Mouse (Mus musculus) neural tube, embryonic 13.5 days (tissue): ENCODE measurements at regions not wholly inside any gene's neighbourhood (a gene's known extent, or its start where the extent isn't known, plus 50 kb on each side); places are given as distances from the start of the nearest gene placed in this dataset.

Experiments
- ATAC-seq: fragments of 200-750 bp; cut with Nextera tagmentation; 2 replicates; pipeline ENCODE4 v1.8.0; 2017; ENCODE audit warnings: low read depth, mild to moderate bottlenecking, moderate TSS enrichment, moderate library complexity
- H3K27ac ChIP-seq: fragments of 300-500 bp; sonication (generic); replicated peaks from 2 replicates; pipeline ENCODE4 v1.5.1; 2015; ENCODE audit warnings: moderate library complexity, mild to moderate bottlenecking, inconsistent platforms
- H3K27me3 ChIP-seq: fragments of 300-500 bp; sonication (generic); 2 replicates; pipeline ENCODE4 v1.6.1; 2015; ENCODE audit warnings: mild to moderate bottlenecking, inconsistent platforms
- H3K36me3 ChIP-seq: fragments of 300-500 bp; sonication (generic); 2 replicates; pipeline ENCODE4 v1.6.1; 2015; ENCODE audit warnings: mild to moderate bottlenecking, inconsistent platforms
- H3K4me1 ChIP-seq: fragments of 300-500 bp; sonication (generic); replicated peaks from 2 replicates; pipeline ENCODE4 v1.6.1; 2015; ENCODE audit warnings: inconsistent platforms
- H3K4me2 ChIP-seq: fragments of 300-500 bp; sonication (generic); 2 replicates; pipeline ENCODE4 v1.6.1; 2015; ENCODE audit warnings: inconsistent platforms, mild to moderate bottlenecking, moderate library complexity
- H3K4me3 ChIP-seq: fragments of 300-500 bp; sonication (generic); 2 replicates; pipeline ENCODE4 v1.5.1; 2015; ENCODE audit warnings: mild to moderate bottlenecking, inconsistent platforms
- H3K9ac ChIP-seq: fragments of 300-500 bp; sonication (generic); 2 replicates; pipeline ENCODE4 v1.6.1; 2015; ENCODE audit warnings: moderate library complexity, mild to moderate bottlenecking, inconsistent platforms
- H3K9me3 ChIP-seq: fragments of 300-500 bp; sonication (generic); 2 replicates; pipeline ENCODE4 v1.6.1; 2016; ENCODE audit warnings: inconsistent platforms
- WGBS: fragments of 180-500 bp; shearing (Covaris S2); methylation state at CpG from one replicate; pipeline ENCODE4 v1.1.7; 2015; 5-methylcytosine and 5-hydroxymethylcytosine counted together

DNA sequence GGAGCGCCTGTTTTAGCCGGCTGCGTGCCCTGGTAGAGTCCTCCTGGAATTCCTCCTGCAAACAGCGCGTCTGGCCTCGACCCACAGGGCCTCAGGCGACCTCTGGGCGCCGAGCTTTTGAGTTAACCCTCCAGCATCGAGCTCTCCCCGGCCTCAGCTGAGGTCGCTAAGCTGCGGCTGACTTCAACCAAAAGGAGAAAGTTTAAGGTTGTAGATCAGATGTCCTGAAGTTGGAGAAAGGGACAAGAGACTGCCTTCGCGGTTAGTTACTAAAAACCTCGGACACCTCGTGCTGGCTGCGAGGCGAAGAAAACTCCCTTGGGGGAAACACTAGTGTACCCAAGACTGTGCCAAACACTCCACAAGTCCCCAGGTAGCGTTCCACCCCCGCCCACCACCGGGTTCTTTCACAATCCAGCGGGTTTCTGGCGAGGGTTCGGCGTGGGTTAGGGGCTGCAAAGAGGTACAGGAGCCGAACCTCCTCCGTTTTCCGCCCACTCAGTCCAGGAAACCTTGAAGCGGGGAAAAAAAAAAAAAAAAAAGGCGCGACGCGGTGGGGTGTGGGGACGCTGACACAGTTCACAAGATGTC, 78.9 kb downstream of the Kcnrg start:
- no peak for ATAC-seq
- Histone ChIP-seq H3K27ac (no peak overlapping the region), H3K36me3 (no peaks in the 10 kb centered on the region), H3K4me2 (peak overlapping the region; percentile 53), H3K9me3 (no peaks in the 10 kb centered on the region), H3K27me3 (peaks cover 80% of the 10 kb centered on the region), H3K4me3 (peak overlapping the region; percentile 30), H3K9ac (no peak overlapping the region), H3K4me1 (peaks cover 51% of the 10 kb centered on the region)
- under 1% methylated on average over 35 of the region's 35 CpGs for WGBS

DNA sequence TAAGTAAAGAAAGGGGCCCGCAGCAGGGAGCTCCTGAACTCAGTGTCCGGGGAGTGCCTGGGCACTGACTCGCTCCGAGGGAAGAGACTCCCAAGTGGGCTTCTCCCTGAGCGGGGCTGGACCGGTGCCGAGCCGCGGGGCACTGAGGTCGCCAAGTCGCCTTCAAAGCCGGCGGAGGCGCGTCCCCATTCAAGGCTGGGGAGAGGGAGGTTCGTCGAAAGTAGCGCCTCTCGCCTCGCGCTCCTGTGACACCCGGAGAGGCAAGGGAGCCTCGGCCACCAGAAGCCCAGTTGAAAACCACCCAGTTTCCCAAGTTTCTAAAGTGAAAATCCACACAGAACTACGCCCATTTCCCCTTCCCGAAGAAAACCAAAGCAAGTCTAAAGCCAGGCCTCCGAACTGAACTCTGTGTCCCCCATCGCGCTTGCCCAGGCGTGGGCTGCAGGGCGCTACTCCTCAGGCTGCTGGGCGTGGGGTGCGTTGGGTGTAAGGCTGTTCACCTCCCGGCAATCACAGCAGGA, 79.6 kb downstream of the Kcnrg start:
- ATAC-seq = no peak
- 0% methylated on average over 31 of the region's 33 CpGs for WGBS
- H3K36me3 ChIP-seq = no peaks in the 10 kb centered on the region
- H3K4me1 ChIP-seq = peaks cover 51% of the 10 kb centered on the region
- H3K27ac ChIP-seq = no peak overlapping the region
- 0 out of 2 replicates have a peak overlapping the region, but pooled peaks have one; percentile 38 for H3K9ac ChIP-seq
- peak overlapping the region; percentile 30 for H3K4me3 ChIP-seq
- H3K9me3 ChIP-seq = no peaks in the 10 kb centered on the region
- peaks cover 87% of the 10 kb centered on the region for H3K27me3 ChIP-seq
- peak overlapping the region; percentile 53 for H3K4me2 ChIP-seq

DNA sequence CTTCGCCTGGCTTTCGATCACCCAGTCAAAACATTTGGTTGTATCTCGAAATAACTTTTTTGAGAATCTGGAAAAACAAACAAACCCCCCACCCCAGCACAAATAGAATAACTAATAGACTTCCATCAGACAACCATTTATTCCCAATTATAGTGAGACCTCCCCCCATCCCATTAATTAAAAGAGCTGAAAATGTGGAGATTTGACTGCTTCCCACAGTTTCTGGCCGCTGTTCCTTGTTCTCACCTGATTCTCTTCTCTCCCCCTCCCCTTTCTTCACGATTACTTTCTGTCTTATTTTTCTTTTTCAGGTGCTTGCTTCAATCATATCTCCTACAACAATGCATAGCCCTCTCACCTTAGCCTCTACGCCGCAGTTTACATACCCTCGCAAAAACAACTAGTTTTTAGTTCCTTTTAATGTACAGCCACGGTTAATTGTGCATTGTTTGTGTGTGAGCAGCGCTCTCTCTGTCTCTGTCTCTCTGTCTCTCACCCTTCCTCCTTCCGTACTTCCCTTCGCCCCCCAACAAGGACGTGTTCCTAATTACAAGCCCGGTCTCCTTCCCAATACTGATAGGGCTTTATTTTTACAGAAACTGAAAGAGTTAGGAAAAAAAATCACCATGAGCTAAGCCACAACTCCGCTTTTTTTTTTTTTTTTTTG, 80.2 kb downstream of the Kcnrg start:
- H3K9ac ChIP-seq = 0 out of 2 replicates have a peak overlapping the region, but pooled peaks have one; percentile 38
- ATAC-seq = no peak
- no peaks in the 10 kb centered on the region for H3K9me3 ChIP-seq
- H3K4me3 ChIP-seq = peak overlapping the region; percentile 30
- H3K36me3 ChIP-seq = no peaks in the 10 kb centered on the region
- peak overlapping the region; percentile 53 for H3K4me2 ChIP-seq
- WGBS = under 1% methylated on average over 15 of the region's 15 CpGs
- no peak overlapping the region for H3K27ac ChIP-seq
- peaks cover 50% of the 10 kb centered on the region for H3K4me1 ChIP-seq
- H3K27me3 ChIP-seq = peaks cover 92% of the 10 kb centered on the region

DNA sequence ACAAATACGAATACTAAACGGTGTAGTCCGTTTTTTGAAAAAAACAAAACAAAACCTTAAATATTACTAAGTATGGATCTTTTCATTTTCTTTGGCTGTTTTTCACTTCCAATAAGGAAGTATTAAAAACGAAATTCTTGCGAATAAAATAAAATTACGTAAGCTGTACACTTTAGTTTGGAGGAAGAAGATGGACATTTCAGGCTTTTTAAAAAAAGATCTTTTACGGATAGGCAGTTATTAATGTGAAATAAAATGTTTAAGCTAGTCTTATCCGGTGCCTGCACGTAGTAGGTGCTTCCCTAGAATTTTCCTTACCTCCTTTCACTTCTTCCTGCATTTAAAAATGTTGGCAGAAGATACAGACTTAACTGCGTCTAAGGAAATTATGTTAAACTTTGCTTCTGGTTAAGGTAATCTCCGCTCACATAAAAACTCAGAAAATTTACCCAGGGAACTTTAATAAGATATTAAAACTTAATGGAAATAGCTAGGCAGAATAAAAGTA, 80.8 kb downstream of the Kcnrg start:
- no peak overlapping the region for H3K4me2 ChIP-seq
- no peak overlapping the region for H3K4me3 ChIP-seq
- ATAC-seq = no peak
- peaks cover 44% of the 10 kb centered on the region for H3K4me1 ChIP-seq
- H3K9me3 ChIP-seq = no peaks in the 10 kb centered on the region
- no peak overlapping the region for H3K9ac ChIP-seq
- peaks cover 94% of the 10 kb centered on the region for H3K27me3 ChIP-seq
- no peaks in the 10 kb centered on the region for H3K36me3 ChIP-seq
- WGBS = 3% methylated on average over 11 of the region's 11 CpGs
- H3K27ac ChIP-seq = no peak overlapping the region

DNA sequence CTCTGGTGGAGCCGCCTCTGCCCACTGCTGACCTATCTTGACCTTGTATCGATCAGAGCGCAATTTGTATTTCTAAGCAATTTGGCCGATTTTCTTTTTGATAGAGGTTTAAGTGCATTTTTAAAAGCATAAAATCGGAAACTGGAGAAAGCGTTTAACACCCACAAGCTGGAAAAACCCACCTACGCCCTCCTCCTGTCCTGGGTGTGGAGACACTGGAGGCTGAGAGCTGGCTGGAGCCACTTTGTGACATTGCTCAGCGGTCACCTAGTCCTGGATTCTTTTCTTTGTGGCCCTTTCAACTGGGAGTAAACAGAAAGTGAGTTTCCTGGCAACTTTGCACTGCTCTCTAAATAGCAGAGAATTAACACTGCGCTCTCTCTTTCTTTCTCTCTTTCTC, 81.4 kb downstream of the Kcnrg start:
- H3K36me3 ChIP-seq = no peaks in the 10 kb centered on the region
- no peak for ATAC-seq
- no peak overlapping the region for H3K4me2 ChIP-seq
- peaks cover 89% of the 10 kb centered on the region for H3K27me3 ChIP-seq
- H3K9ac ChIP-seq = no peak overlapping the region
- WGBS = 2% methylated on average over 9 of the region's 9 CpGs
- peak overlapping the region; percentile 20; the same call in 1 of the 2 replicates for H3K4me3 ChIP-seq
- peaks cover 40% of the 10 kb centered on the region for H3K4me1 ChIP-seq
- no peak overlapping the region for H3K27ac ChIP-seq
- H3K9me3 ChIP-seq = no peaks in the 10 kb centered on the region

DNA sequence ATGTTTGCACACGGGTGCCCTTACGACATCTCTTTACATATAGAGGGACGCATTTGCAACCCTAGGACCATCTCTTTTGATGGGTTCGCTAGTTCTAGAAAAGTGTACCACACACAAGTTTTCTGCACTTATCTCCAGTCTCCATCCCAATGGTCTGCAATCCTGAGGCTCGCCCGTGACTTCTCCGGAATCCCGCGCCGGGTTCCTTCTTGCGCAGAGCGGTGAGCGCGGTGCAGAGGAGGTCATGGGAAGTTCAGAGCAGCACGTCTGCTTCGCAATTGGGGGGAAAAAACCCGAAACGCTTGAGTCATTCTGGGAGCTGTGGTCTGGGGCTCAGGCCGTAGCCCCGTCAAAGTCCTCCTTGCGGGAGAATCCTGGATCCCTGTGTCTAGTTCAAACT, 82.0 kb downstream of the Kcnrg start:
- peaks cover 34% of the 10 kb centered on the region for H3K4me1 ChIP-seq
- no peak overlapping the region for H3K9ac ChIP-seq
- H3K4me3 ChIP-seq = peak overlapping the region; percentile 20
- H3K27ac ChIP-seq = no peak overlapping the region
- H3K27me3 ChIP-seq = peaks cover 83% of the 10 kb centered on the region
- peak overlapping the region; percentile 45 for H3K4me2 ChIP-seq
- no peaks in the 10 kb centered on the region for H3K36me3 ChIP-seq
- WGBS = under 1% methylated on average over 21 of the region's 21 CpGs
- H3K9me3 ChIP-seq = no peaks in the 10 kb centered on the region
- ATAC-seq = no peak

DNA sequence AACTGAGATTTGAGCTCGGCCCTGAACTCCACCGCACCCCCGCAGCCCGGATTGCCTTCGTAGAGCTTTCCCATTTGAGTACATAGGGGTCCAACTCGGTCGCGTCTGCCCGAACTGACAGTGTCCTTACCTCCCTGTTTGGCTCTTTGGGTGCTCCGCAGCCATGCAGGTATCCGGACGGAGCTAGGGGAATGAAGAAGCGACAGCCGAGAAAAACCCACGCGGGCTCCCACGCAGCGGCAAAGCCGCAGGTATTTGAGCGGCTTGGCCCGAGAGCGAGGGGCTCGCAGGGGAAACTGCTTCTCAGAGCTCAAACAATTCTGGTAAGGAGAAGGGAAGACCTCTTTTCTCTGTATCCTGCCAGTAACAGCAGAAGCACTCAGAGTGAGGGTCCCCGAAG, 82.5 kb downstream of the Kcnrg start:
- 8% methylated on average over 24 of the region's 24 CpGs for WGBS
- Histone ChIP-seq H3K4me1 (peaks cover 29% of the 10 kb centered on the region), H3K27me3 (peaks cover 79% of the 10 kb centered on the region), H3K4me3 (peak overlapping the region; percentile 20), H3K27ac (no peak overlapping the region), H3K9ac (0 out of 2 replicates have a peak overlapping the region, but pooled peaks have one; percentile 12), H3K9me3 (no peaks in the 10 kb centered on the region), H3K4me2 (peak overlapping the region; percentile 45), H3K36me3 (no peaks in the 10 kb centered on the region)
- ATAC-seq = no peak

DNA sequence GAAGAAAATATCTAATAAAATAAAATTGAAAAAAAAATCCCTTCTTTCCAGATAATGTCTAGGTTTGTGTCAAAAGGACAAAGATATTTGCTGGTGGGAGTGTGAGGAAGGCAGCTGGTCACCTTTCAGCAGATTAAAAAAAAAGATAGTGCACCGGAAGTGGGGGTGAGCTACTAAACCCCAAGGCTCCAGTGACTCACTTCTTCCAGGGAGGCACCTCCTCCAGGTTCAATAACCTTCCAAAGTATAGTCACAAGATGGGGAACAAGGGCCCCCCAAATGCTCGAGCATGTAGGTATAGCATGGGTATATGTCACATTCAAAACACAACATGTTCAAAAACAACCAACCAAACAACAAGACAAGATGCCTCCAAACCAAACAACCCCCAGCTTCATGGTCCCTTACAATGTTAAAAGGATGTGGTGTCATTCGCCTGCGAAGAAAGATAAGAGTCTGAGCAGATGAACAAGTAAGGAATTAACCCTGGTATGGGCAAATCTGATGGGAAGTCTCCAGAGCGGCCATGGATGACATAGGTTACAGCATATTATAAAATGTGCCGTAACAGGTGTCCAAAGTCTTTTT, 84.6 kb downstream of the Kcnrg start:
- H3K9ac ChIP-seq = no peak overlapping the region
- H3K36me3 ChIP-seq = no peaks in the 10 kb centered on the region
- peaks cover 65% of the 10 kb centered on the region for H3K27me3 ChIP-seq
- H3K9me3 ChIP-seq = no peaks in the 10 kb centered on the region
- no peak overlapping the region for H3K4me3 ChIP-seq
- H3K4me1 ChIP-seq = peaks cover 13% of the 10 kb centered on the region
- 90% methylated on average over 6 of the region's 6 CpGs for WGBS
- H3K4me2 ChIP-seq = no peak overlapping the region
- ATAC-seq = no peak
- H3K27ac ChIP-seq = no peak overlapping the region

DNA sequence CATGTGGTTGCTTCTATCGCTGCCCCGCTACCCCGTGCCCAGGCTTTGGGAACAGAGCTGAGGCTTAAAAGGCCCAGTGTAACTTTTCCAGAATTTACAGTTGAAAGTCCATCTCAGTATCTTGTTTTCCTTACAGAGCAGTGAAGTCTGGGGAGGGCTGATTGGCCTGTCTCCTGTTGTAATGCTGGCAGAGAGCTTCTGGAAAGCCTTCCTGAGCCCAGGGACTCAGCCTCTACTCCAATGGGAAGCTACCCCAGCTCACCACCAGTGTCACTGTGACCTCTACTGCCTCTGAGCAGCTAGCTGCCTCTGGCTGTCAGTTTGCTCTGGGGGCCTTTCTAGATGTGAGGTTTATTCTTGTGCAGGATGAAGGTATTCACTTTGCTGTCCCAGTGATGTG, 87.5 kb downstream of the Kcnrg start:
- Histone ChIP-seq H3K27ac (no peak overlapping the region), H3K4me1 (peaks cover 2% of the 10 kb centered on the region; the same call in 1 of the 2 replicates), H3K9me3 (no peaks in the 10 kb centered on the region), H3K4me2 (no peak overlapping the region), H3K36me3 (no peaks in the 10 kb centered on the region), H3K9ac (no peak overlapping the region), H3K4me3 (no peak overlapping the region), H3K27me3 (peaks cover 39% of the 10 kb centered on the region)
- WGBS = 96% methylated on average over 3 of the region's 3 CpGs
- no peak for ATAC-seq

DNA sequence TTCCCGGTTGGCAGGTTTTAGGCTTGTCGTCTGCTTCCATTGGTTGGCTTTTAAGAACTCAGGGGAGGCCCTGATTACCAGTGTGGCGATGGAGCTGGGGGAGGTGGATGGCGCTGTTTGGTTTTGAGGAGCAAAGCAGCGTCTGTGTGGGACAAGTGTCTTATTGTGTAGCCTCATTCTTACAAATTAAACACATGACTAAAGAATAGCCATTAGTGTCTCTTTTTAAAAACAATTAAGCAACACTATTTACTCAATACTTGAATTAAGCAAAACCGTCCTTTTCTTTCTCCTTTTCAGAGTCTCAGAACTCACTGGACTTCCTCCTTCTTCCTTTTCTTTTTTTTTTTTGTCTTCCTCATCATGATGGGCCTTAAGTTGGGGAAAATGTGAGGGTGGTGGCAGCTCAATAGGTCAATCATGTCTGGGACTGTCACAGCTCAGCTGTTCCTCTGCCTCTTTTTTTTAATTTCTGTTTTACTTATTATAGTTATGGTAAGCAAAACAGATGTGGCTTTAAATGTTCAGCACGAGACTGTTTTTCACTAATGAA, 89.1 kb downstream of the Kcnrg start:
- Histone ChIP-seq H3K27ac (no peak overlapping the region), H3K9me3 (no peaks in the 10 kb centered on the region), H3K4me1 (no peaks in the 10 kb centered on the region), H3K4me3 (no peak overlapping the region), H3K27me3 (peaks cover 24% of the 10 kb centered on the region), H3K4me2 (no peak overlapping the region), H3K36me3 (no peaks in the 10 kb centered on the region), H3K9ac (no peak overlapping the region)
- no peak for ATAC-seq
- 33% methylated on average over 7 of the region's 7 CpGs for WGBS

DNA sequence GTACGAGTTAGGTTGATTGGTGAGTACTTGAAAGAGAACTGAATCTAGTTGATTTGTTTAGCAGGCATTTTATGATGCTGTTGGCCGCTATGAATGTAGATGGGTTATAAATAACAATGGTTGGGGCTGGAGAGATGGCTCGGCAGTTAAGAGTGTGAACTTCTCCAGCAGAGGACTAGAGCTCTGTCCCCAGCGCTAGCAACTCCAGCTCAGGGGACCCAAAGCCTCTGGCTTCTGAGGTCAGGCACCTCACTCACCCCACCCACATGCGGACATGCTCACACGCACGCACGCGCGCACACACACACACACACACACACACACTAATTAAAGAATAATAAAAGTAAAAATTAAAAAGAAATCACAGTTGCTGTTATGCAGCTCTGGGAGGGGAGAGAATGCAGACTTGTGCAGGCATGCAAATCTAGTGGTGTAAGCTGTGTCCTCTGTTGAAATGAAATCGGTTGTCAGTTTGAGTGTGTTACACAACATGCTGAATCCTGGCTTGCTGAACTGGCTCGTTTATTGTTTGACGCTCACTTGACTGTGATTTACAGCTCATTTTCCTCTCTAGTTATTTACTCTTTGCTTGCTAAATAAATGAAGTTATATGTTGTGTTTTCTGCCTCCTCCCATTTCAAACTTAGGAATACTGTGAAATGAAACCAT, 89.8 kb downstream of the Kcnrg start:
- Histone ChIP-seq H3K4me1 (no peaks in the 10 kb centered on the region), H3K4me2 (no peak overlapping the region), H3K27ac (no peak overlapping the region), H3K27me3 (peaks cover 17% of the 10 kb centered on the region), H3K9ac (no peak overlapping the region), H3K4me3 (no peak overlapping the region), H3K36me3 (no peaks in the 10 kb centered on the region), H3K9me3 (no peaks in the 10 kb centered on the region)
- no peak for ATAC-seq
- WGBS = 54% methylated on average over 13 of the region's 13 CpGs
